Mouse (Mus musculus) lung, adult 2 months (tissue): ENCODE results near the gene Tnrc6c.

ENCODE experiments used
- CTCF ChIP-seq: fragments of 200-500 bp; IDR thresholded peaks from 2 replicates; pipeline ENCODE4 v1.5.1; 2011; ENCODE audit warnings: mild to moderate bottlenecking, low read length, control low read depth; ENCODE audit not compliant: insufficient read depth
- POLR2A ChIP-seq: fragments of 200-500 bp; IDR thresholded peaks from 2 replicates; pipeline ENCODE4 v1.6.1; 2011; ENCODE audit warnings: low read depth, mild to moderate bottlenecking, control low read depth, low read length, borderline replicate concordance; ENCODE audit errors: extremely low read depth

- no peak for TF ChIP-seq CTCF
- TF ChIP-seq POLR2A, result no peak
Measured at GRCm38 (mm10) chr11:117694050-117694449, 40.0 kb downstream of the Tnrc6c start.
